Mouse (Mus musculus) thymus, postnatal 10 days (tissue): ENCODE data around the gene Fam131a.

Experiments used
- DNase-seq, 2 experiments: peaks; one replicate each; pipeline ENCODE4 v3.0.0; 2021; ENCODE audit warnings: low spot score in 2 of 2

Gene Fam131a

DNA sequence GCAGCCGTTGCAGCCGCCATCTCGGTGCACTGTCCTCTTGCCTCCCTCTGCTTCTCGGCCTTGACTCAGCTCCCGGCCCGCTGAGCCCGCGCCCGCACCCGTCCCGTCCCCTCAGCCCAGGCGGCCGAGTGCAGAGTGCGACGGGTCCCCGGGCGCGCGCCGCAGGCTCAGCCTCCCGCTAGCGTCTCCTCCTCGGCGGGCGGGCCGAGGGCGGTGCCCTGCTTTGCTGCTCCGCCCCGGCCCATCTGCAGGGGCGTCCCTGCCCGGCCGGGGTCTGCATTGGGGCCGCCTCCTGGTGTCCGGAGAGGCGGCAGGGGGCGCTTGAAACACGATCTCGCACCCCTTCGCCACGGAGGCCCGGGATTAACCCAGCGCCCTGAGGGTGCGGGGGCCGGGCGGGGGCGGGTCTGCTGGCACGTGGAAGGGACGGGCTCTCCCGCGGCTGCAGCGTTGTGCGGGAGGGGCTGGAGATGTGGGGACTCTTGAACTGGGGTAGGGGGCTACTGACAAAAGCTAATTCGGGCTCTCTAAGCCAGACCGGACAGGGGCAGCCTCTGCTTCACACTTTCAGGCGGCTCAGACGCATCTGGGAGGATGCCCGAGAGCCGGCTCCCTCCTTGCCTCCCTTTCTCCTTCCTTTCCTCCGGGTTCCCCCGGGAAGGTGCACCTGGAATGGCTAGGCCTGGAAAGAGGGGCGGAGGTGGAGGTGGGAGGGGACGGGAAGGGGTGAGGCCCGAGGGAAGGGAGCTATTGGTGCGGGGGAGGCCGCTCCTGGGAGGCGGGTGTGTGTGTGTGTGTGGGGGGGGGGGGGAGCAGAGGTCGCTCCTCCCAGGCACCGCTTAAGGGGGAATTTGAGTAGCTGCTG lies 23.2 kb downstream of the Fam131a start:
- peak; percentile 61 to 72 for DNase-seq

DNA sequence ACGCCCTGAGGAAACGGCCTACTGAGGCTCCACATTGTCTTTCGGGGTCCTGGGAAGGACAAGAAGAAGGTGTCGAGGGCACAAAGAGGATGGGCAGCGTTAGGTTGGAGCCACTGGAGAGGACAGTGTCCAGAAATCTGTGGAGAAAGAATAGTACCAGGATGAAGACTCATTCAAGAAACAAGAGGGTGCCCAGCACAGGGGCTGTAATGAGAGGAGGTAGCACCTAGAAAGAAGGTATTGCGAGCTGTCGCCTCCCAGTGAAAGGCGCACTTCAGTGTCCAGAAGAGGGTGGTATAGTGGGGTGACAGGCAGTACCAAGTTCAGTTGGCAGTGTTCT lies 23.8 kb downstream of the Fam131a start:
- DNase-seq, result no peak

DNA sequence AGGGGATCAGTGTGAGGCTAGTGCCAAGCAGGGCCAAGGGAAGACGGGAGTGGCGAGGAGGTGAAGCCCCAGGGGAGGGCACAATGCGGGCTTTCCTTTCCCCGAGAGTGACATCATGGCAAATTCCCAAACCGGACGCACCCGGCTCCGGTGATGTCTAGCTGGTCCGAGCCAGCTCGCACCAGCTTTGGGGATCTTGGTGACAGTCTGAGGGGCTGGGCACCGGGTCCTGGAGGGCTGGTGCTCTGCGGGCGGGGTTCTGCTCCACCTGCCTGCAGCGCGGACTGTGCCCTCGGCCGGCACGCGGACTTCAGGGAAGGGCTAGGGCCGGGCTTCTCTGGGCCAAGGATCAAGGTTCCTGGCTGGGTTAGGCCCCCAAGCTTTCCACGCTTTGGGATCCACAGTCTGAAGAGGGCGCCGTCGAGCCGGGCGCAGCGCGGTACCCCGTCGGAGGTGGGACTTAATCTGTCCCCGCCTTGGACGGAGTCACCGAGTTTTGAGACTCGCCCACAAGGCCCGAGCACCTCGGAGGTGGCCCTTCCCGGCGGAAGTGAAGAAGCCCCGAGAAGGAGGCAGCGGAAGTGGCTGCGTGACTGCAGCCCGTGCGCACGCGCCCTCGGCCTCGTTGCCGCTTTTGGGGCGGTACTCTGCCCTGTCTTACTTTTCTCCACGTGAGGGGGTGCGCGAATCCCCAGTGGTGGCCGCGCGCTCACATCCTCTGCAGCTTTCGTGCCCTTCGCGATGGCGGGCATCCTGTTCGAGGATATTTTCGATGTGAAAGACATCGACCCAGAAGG lies 24.3 kb downstream of the Fam131a start, which contains the start of the genes Polr2h and Clcn2:
Gene Polr2h (plus strand): TSS at position 485 of the 797 bp plus-strand sequence.
Gene Clcn2 (minus strand): TSS at position 566 of the 797 bp plus-strand sequence.
- peak; percentile 95 for DNase-seq

DNA sequence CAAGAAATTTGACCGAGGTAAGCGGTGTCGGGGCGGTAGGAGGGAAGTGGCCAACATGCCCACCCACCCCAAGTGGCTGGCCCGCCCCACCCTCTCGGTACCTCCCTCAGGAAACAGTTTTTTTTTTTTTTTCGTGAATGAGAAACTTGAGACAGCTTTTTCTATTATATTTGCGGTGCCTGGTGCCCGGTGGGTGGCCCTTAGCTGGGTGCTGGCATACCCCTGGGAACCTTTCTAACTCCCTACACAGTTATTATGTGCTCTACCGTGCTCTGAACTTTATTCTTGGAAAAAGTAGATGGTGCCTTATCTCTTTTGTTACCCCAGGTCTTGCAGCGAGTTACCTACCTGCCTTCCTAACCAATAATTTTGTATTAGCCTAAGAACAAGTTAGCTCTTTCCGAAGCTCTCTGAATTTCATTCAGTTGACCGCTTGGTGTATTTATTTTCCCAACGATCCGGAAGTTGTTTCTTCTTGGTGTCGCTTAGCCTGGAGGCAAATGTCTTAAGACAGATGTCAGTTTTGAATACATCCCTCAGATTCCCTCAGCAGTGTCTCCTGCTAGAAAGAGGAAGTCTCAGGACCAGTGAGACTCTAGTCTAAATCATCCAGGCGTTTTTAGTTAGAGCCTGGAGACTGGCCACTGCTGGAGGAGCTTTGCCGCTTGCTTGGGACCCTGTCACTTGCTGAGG lies 25.1 kb downstream of the Fam131a start:
- no peak for DNase-seq

DNA sequence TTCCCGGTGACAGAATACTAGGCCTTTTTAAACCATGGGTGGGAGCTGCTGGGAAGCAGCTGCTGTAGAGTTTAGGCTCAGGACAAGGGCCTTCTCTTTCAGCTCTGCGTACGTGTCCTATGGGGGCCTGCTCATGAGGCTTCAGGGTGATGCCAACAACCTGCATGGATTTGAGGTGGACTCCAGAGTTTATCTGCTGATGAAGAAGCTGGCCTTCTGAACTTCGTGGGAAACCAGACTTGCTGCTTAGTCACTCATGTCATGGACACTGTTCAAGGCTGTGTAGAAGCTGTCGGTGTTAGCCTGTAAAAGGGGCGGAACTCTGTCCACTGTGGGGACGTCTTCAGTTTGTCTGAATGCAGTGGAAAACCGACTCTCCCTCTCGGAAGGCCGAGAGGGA lies 28.8 kb downstream of the Fam131a start:
- DNase-seq, result no peak

DNA sequence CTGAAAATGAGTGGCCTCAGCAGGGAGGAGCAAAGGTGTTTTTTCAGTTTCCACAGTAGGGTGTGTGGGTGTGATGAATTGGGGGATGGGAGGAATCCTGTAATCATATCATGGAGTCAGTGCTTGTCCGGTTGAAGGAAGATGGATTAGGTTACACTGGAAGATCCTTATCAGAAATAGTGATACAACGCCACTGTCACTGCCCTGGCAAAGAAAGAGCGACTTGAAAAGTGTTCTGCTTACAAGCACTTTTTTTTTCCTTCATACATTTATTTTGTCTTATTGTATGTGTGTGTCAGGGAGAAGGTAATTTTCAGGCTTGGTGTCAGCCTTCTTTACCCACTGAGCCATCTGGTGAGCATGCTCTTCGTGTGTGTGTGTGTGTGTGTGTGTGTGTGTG lies 29.7 kb downstream of the Fam131a start:
- no peak for DNase-seq

DNA sequence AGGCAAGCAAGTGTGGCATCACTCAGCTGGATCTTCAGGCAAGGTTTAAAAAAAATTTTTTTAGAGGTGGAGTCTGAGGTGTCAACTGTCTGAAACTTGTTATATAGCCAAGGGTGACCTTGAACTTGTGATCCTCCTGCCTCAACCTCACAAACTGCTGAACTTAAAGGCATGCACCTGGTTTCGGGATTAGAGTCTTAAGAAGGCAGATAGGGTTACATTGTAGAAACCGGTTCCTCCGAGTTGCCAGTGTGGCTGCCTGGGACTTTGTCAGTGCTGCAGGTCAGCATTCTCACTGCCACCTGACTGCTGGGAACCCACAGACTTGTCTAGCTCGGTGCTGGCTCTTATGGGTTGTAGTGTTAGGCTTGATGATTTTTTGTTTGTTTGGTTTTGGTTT lies 30.2 kb downstream of the Fam131a start:
- no peak for DNase-seq

DNA sequence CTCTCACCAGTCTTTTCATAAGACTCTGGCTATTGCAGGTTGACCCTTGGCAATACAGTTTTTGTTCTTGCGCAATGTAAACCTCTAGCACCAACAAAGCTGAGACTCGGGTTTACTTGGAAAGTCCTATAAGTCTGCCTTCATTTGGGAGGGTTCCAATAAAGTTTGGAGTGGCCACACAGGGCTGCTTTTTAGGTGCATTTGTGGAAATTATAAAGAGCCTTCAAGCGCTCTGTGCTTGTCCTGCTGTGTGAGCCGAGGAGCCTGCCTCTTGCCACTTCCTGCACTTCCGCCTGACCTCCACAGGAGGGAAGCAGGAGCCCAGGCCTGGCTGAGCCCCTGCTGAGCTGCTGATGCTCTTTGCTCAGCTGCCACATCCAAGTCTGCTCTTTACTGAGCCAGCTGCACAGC lies 31.3 kb downstream of the Fam131a start:
- no peak for DNase-seq

DNA sequence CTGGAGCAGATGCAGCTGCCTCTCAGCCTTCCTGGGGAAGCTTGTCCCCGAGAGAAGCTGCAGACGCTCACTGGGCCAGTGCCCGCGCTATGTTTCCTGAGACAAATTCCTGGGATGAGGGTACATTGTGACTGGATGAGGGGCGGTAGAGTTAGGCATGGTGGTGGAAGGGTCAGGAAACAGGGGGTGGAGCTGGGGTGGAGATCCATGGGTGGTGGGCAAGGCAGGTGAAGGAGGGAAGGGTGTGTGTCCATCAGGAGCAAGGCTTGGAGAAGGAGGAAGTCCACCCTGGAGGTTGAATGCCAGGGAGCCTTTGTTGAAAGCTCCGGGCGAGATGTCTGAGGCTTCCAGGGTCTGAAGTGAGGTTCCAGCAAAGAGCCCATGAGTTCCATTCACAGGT lies 32.3 kb downstream of the Fam131a start:
- DNase-seq, result no peak

DNA sequence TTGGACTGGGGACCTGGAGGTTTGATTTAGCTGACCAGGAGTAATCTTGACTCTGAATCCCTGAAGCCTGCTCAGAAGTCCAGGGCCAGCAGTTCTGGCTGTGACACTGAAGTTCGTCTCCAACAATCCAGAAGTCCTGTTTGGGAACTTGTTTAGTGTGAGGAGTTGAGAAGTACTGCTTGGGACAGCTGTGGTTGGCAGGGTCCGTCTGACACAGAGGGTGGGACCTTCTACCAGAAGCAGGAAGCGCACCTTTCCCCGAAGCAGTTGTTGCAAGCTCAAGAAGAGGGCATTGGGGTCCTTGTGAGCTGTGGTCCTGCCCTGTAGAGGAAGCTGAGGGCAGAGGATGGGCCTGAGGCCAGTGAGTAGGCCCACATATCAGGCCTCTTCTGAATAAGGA lies 32.7 kb downstream of the Fam131a start:
- DNase-seq, result no peak

DNA sequence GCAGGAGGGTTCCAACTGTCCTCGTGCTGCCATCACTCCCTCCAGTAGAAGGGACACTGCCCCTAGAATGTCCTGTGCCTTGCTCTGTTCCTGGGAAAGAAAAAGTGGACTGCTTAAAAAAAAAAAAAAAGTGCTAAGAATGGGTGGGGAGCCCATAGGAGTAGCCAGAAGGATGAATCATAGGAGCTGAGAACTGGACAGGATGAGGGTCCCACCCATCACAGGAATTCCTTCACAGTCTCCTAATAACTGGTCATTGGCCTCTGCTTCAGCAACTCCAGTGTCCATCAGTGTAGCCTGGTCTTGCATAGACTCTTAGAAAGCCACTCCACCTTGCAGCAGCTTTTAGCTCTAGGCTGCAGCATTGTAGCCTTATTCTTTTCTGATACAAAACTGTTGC lies 33.3 kb downstream of the Fam131a start:
- no peak for DNase-seq

DNA sequence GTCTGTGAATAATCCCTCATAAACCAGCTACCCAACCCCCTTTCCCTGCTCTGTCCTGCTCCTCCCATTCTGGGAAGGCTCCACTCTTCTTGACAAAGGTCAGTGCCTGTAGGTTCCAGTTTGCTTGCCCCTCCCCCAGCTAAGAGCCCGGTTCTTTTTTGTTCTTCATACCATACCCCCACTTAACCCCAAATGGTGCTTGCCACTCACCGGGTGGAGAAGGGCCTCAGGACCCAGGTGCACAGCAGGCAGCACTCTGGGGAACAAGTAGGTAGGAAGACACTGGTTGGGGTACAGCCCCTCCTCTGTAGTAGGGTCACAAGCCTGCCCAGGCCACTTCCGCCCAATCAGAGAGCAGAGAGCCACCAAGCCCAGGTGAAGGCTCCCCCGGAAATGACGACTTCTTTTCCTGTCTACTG lies 37.3 kb downstream of the Fam131a start:
- no peak for DNase-seq

DNA sequence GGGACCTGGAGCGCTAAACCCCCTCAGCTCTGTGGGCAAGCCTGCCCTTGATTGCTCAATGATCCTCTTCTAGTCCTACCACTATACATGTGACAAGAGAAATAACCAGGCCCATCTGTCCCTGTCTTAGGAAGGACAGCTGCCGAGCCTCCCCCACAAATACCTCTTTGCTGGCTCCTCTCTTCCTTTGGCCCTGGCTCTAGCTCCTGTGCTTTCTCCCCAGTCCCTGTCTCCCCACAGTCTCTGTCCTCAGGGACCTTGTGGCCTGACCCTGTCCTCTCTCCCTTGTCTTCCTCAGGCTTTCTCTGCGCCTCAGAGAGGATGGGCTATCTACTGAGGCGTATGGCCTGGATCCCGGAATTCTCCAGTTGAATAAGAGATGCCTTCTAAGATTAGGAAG lies 38.6 kb downstream of the Fam131a start:
- no peak for DNase-seq

DNA sequence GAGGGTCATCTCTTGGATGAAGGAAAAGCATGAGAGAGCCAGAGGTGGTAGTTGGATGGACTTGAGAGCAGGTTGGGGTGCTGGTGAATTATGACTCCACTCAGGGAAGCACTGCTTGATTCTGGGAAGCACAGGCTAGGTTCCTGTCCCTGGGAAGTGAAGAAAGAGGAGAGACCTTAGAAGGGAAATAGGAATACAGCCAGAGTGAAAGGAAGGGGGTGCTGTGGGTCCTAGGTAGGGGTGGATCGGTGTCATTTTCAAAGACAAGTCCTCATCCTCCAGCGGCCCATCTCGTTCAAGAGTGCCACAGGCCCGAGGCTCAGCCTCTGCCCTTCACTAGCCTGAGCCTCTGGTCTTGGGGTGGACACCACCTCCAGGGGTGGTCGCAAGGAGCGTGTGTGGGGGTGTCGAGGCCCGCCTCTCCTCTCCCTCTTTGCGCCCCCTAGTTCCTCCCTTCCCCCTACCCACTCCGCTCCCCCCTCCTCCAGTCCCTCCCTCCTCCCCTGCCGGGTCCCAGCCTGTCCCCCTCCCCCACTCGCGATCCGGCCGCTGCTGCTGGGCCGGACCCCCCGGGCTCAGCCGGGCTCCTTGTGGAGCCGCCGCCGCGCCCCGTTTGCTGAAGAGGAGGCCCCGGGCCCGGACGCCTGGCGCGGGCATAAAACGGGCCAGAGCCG lies 39.3 kb downstream of the Fam131a start:
- DNase-seq, result no peak

DNA sequence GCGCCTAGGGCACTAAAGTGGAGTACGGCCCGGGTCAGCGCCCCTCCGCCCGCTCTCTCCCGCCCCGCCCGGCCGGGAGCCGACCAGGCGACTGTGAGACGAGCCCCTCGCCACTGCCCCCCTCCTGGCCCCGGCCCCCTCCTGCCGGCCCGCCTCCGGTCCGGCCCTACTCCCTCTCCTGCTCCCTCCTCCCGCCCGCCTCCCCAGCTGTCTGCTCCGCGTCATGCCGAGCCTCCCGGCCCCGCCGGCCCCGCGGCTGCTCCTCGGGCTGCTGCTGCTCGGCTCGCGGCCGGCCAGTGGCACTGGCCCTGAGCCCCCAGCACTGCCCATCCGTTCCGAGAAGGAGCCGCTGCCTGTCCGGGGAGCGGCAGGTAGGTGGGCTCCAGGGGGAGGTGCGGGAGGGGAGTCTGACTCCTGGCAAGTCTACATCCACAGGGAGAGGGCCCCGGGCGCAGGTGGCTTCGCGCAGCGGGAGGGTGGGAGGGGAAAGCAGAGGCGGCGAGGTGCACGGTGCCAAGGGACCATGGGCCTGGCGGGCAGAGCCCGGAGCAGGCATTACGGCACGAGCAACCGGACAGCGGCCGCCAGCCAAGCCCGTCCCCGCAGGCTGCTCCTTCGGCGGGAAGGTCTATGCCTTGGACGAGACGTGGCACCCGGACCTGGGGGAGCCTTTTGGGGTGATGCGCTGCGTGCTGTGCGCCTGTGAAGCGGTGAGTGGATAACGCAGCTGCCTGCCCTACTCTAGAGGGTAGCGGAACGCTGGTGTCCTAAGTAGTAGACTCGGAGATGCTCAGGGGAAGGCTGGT lies 40.1 kb downstream of the Fam131a start, which contains the start of gene Chrd:
Gene Chrd (plus strand): TSS at position 203 of the 806 bp plus-strand sequence.
- no peak for DNase-seq

DNA sequence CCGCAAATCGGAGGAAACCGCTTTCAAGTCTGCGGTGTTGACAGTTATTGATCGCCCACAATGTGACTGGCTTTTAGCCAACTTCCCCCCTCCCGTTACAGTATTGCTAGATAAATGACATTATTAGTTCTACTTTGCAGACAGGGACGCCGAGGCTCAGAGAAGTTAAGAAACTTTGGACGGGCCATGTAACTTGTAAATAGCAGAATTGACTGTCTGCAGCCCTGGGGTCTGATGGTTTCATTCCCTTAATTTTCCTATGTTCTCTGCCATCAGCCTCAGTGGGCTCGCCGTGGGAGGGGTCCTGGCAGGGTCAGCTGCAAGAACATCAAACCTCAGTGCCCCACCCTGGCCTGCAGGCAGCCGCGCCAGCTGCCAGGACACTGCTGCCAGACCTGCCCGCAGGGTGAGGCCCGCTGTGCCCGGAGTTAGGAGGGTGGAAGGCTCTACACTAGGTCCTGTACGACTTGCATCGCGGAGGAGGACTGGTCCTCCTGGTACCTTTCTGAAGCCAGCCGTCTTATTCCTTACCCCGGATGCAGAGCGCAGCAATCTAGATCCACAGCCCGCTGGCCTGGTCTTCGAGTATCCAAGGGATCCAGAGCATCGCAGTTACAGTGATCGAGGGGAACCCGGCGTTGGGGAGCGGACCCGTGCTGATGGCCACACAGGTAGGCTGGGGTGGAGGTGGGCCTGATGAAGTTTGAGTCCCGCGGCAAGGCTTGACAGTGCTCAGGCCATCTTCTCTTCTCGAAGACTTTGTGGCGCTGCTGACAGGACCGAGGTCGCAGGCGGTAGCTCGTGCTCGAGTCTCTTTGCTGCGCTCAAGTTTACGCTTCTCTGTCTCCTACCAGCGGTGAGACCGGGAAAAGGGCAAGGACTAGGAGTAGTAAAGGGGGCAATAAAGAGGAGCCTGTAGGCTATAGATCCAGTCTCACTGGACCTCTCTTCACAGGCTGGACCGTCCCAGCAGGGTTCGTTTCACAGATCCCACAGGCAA lies 41.0 kb downstream of the Fam131a start, which contains the start of gene Thpo:
Gene Thpo (minus strand): TSS at position 781 of the 1,000 bp plus-strand sequence.
- no peak for DNase-seq

DNA sequence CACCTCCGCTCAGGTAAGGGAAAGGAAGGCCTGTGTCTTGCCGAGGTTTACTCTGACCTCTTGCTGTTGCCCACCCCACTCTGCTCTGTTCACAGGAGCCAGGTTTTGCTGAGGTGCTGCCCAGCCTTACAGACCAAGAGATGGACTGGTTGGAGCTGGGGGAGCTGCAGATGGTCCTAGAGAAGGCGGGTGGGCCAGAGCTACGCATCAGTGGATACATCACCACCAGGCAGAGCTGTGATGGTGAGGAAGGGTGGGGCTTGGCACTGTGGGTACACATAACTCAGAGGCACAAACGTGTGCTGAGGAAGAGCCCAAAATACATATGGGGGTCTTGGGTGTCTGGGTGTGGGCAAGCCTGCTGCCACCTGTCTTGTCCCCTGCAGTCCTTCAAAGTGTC lies 42.6 kb downstream of the Fam131a start:
- DNase-seq, result no peak

DNA sequence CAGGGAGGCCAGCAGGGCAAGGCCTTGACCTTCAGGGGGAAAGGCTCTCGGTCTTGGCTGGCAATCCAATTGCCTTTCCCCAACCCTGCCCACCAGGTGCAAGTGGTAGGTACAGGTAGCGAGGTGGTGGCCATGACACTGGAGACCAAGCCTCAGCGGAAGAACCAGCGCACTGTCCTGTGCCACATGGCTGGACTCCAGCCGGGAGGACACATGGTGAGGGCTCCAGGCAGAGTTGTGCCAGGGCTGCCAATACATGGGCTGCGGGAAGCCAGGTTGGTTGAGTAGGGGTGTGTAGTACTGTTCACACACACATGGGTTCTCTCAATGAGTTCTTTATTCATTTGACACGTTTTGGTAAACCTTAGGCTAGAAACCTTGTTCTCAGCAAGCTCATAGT lies 43.1 kb downstream of the Fam131a start:
- DNase-seq, result no peak

DNA sequence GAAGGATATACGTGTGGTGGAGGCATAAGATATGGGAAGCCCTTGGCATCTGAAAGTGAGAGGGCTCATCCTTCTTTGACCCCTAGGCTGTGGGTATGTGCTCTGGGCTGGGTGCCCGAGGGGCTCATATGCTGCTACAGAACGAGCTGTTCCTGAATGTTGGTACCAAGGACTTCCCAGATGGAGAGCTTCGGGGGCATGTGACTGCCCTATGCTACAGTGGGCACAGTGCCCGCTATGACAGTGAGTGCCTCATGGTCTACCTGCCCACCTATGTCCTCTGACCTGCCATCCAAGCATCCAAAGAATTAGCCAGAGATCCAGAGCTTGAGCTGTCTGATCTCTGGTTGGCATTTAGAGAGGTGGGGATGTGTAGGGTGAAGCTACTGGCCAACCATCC lies 43.8 kb downstream of the Fam131a start:
- DNase-seq, result no peak
